Mouse (Mus musculus): ENCODE measurements around the gene Magi2. TPM values are rescaled to one million over a fixed set of nuclear protein-coding genes. Genes with fewer than 3 reads are reported as not detected.

Gene Magi2
- polyA plus RNA-seq, 1 experiment, result 1.6 TPM

- H3K36me3 ChIP-seq (ENCODE audit: control insufficient read depth, insufficient read depth, low read length), result no peaks in the 10 kb centered on the region
- no peak overlapping the region for H3K4me3 ChIP-seq (ENCODE audit: control insufficient read depth, insufficient read depth, low read length)
- no peak for DNase-seq
- H3K4me1 ChIP-seq (replicated peaks; ENCODE audit: control insufficient read depth, insufficient read depth, low read length), result no peaks in the 10 kb centered on the region
- H3K27ac ChIP-seq (ENCODE audit: control insufficient read depth, insufficient read depth, low read length), result no peak overlapping the region
- WGBS, result 92% methylated on average over 3 of the region's 3 CpGs
- no peaks in the 10 kb centered on the region for H3K27me3 ChIP-seq (ENCODE audit: control insufficient read depth, insufficient read depth, low read length)
- TF ChIP-seq POLR2A (IDR thresholded peaks at IDR 0.05; ENCODE audit: control insufficient read depth, extremely low read depth, insufficient read depth, low read length, poor library complexity), result no peak
- no peak for TF ChIP-seq CTCF (IDR thresholded peaks at IDR 0.05; ENCODE audit: borderline replicate concordance, control insufficient read depth, extremely low read depth, insufficient read depth, low read length, poor library complexity)
These were observed 256.1 kb downstream of the Magi2 start for GRCm38 (mm10) chr5:19482981-19483380.

GRCm38 (mm10) chr5:19487947-19488346, 261.1 kb downstream of the Magi2 start:
- no peak for DNase-seq
- no peaks in the 10 kb centered on the region for H3K36me3 ChIP-seq (ENCODE audit: control insufficient read depth, insufficient read depth, low read length)
- no peaks in the 10 kb centered on the region for H3K4me1 ChIP-seq (replicated peaks; ENCODE audit: control insufficient read depth, insufficient read depth, low read length)
- no peak overlapping the region for H3K27ac ChIP-seq (ENCODE audit: control insufficient read depth, insufficient read depth, low read length)
- no peaks in the 10 kb centered on the region for H3K27me3 ChIP-seq (ENCODE audit: control insufficient read depth, insufficient read depth, low read length)
- WGBS, result 62% methylated on average over 7 of the region's 7 CpGs
- H3K4me3 ChIP-seq (ENCODE audit: control insufficient read depth, insufficient read depth, low read length), result no peak overlapping the region
- TF ChIP-seq POLR2A (IDR thresholded peaks at IDR 0.05; ENCODE audit: control insufficient read depth, extremely low read depth, insufficient read depth, low read length, poor library complexity) (no peak), CTCF (IDR thresholded peaks at IDR 0.05; ENCODE audit: borderline replicate concordance, control insufficient read depth, extremely low read depth, insufficient read depth, low read length, poor library complexity) (no peak)

- Histone ChIP-seq H3K27ac (ENCODE audit: control insufficient read depth, insufficient read depth, low read length) (no peak overlapping the region), H3K4me3 (ENCODE audit: control insufficient read depth, insufficient read depth, low read length) (no peak overlapping the region), H3K36me3 (ENCODE audit: control insufficient read depth, insufficient read depth, low read length) (no peaks in the 10 kb centered on the region), H3K4me1 (replicated peaks; ENCODE audit: control insufficient read depth, insufficient read depth, low read length) (no peaks in the 10 kb centered on the region), H3K27me3 (ENCODE audit: control insufficient read depth, insufficient read depth, low read length) (no peaks in the 10 kb centered on the region)
- WGBS, result 90% methylated on average over 3 of the region's 3 CpGs
- TF ChIP-seq POLR2A (IDR thresholded peaks at IDR 0.05; ENCODE audit: control insufficient read depth, extremely low read depth, insufficient read depth, low read length, poor library complexity) (no peak), CTCF (IDR thresholded peaks at IDR 0.05; ENCODE audit: borderline replicate concordance, control insufficient read depth, extremely low read depth, insufficient read depth, low read length, poor library complexity) (no peak)
- DNase-seq, result no peak
These were observed 274.2 kb downstream of the Magi2 start for GRCm38 (mm10) chr5:19501005-19501404.

GRCm38 (mm10) chr5:19522168-19522567, 295.3 kb downstream of the Magi2 start:
- Histone ChIP-seq H3K27me3 (ENCODE audit: control insufficient read depth, insufficient read depth, low read length) (no peaks in the 10 kb centered on the region), H3K36me3 (ENCODE audit: control insufficient read depth, insufficient read depth, low read length) (no peaks in the 10 kb centered on the region), H3K27ac (ENCODE audit: control insufficient read depth, insufficient read depth, low read length) (no peak overlapping the region), H3K4me3 (ENCODE audit: control insufficient read depth, insufficient read depth, low read length) (no peak overlapping the region), H3K4me1 (replicated peaks; ENCODE audit: control insufficient read depth, insufficient read depth, low read length) (no peaks in the 10 kb centered on the region)
- TF ChIP-seq CTCF (IDR thresholded peaks at IDR 0.05; ENCODE audit: borderline replicate concordance, control insufficient read depth, extremely low read depth, insufficient read depth, low read length, poor library complexity) (no peak), POLR2A (IDR thresholded peaks at IDR 0.05; ENCODE audit: control insufficient read depth, extremely low read depth, insufficient read depth, low read length, poor library complexity) (no peak)
- no peak for DNase-seq

GRCm38 (mm10) chr5:19539348-19539747, 312.5 kb downstream of the Magi2 start:
- H3K27ac ChIP-seq (ENCODE audit: control insufficient read depth, insufficient read depth, low read length), result no peak overlapping the region
- no peak for DNase-seq
- H3K36me3 ChIP-seq (ENCODE audit: control insufficient read depth, insufficient read depth, low read length), result no peaks in the 10 kb centered on the region
- H3K4me1 ChIP-seq (replicated peaks; ENCODE audit: control insufficient read depth, insufficient read depth, low read length), result no peaks in the 10 kb centered on the region
- 26% methylated on average over 2 of the region's 2 CpGs for WGBS
- no peaks in the 10 kb centered on the region for H3K27me3 ChIP-seq (ENCODE audit: control insufficient read depth, insufficient read depth, low read length)
- no peak for TF ChIP-seq POLR2A (IDR thresholded peaks at IDR 0.05; ENCODE audit: control insufficient read depth, extremely low read depth, insufficient read depth, low read length, poor library complexity)
- no peak for TF ChIP-seq CTCF (IDR thresholded peaks at IDR 0.05; ENCODE audit: borderline replicate concordance, control insufficient read depth, extremely low read depth, insufficient read depth, low read length, poor library complexity)
- no peak overlapping the region for H3K4me3 ChIP-seq (ENCODE audit: control insufficient read depth, insufficient read depth, low read length)

- no peak for DNase-seq
- H3K4me3 ChIP-seq (ENCODE audit: control insufficient read depth, insufficient read depth, low read length), result no peak overlapping the region
- H3K36me3 ChIP-seq (ENCODE audit: control insufficient read depth, insufficient read depth, low read length), result no peaks in the 10 kb centered on the region
- WGBS, result 85% methylated on average over 4 of the region's 4 CpGs
- H3K27me3 ChIP-seq (ENCODE audit: control insufficient read depth, insufficient read depth, low read length), result no peaks in the 10 kb centered on the region
- no peaks in the 10 kb centered on the region for H3K4me1 ChIP-seq (replicated peaks; ENCODE audit: control insufficient read depth, insufficient read depth, low read length)
- TF ChIP-seq POLR2A (IDR thresholded peaks at IDR 0.05; ENCODE audit: control insufficient read depth, extremely low read depth, insufficient read depth, low read length, poor library complexity) (no peak), CTCF (IDR thresholded peaks at IDR 0.05; ENCODE audit: borderline replicate concordance, control insufficient read depth, extremely low read depth, insufficient read depth, low read length, poor library complexity) (no peak)
- no peak overlapping the region for H3K27ac ChIP-seq (ENCODE audit: control insufficient read depth, insufficient read depth, low read length)
These were observed 319.6 kb downstream of the Magi2 start for GRCm38 (mm10) chr5:19546424-19546823.

GRCm38 (mm10) chr5:19546900-19547299, 320.1 kb downstream of the Magi2 start:
- Histone ChIP-seq H3K27me3 (ENCODE audit: control insufficient read depth, insufficient read depth, low read length) (no peaks in the 10 kb centered on the region), H3K36me3 (ENCODE audit: control insufficient read depth, insufficient read depth, low read length) (no peaks in the 10 kb centered on the region), H3K27ac (ENCODE audit: control insufficient read depth, insufficient read depth, low read length) (no peak overlapping the region), H3K4me1 (replicated peaks; ENCODE audit: control insufficient read depth, insufficient read depth, low read length) (no peaks in the 10 kb centered on the region), H3K4me3 (ENCODE audit: control insufficient read depth, insufficient read depth, low read length) (no peak overlapping the region)
- 79% methylated on average over 2 of the region's 2 CpGs for WGBS
- no peak for DNase-seq
- TF ChIP-seq CTCF (IDR thresholded peaks at IDR 0.05; ENCODE audit: borderline replicate concordance, control insufficient read depth, extremely low read depth, insufficient read depth, low read length, poor library complexity) (no peak), POLR2A (IDR thresholded peaks at IDR 0.05; ENCODE audit: control insufficient read depth, extremely low read depth, insufficient read depth, low read length, poor library complexity) (no peak)

Measured in thymus, adult 2 months (tissue).